Mouse (Mus musculus): ENCODE results near the gene Mast4.

DNA sequence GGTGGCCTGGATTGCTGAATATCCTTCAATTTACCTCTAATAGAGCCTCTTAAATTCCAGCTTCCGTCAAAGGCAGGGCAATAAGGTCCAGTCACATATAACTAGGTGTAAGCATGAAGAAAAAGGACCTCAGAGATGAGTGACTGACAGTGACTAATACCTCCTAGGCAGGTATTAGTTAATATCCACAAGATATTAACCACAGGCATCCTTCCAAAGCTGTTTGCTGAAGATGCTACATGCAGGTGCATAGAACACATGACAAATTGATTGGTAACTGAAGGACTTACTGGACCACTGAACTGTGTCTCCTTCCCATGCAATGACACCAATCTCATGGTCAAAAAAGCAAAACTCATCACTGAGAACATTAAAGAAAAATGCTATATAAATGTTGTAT is 402.3 kb downstream of the Mast4 start:
- TF ChIP-seq POLR2A (IDR thresholded peaks at IDR 0.05; ENCODE audit: extremely low read depth, insufficient read depth, low read length) (no peak), CTCF (IDR thresholded peaks at IDR 0.05; ENCODE audit: low read depth, low read length) (no peak)
